Mouse (Mus musculus) WW6 (cell line): Measurements from ENCODE around the gene Bid.

ENCODE experiments used
- DNase-seq: peaks from one replicate; pipeline ENCODE4 v3.0.0-alpha.2; 2013; ENCODE audit warnings: low read depth, low spot score

Bid gene

GRCm38 (mm10) chr6:120916074-120916971 is at the start of gene Bid:
Bid (minus strand) TSS chr6:120916853.
- peak; percentile 68 for DNase-seq

GRCm38 (mm10) chr6:120965814-120966213 is 49.2 kb upstream of the Bid start:
- DNase-seq, result no peak

- DNase-seq, result no peak
Measured at GRCm38 (mm10) chr6:120964179-120964578, 47.5 kb upstream of the Bid start.

- no peak for DNase-seq
Measured at GRCm38 (mm10) chr6:120960338-120961030, 43.8 kb upstream of the Bid start.

- no peak for DNase-seq
Measured at GRCm38 (mm10) chr6:120957331-120957730, 40.7 kb upstream of the Bid start.

- DNase-seq, result no peak
Measured at GRCm38 (mm10) chr6:120956259-120957161, 39.9 kb upstream of the Bid start.

- DNase-seq, result no peak
Measured at GRCm38 (mm10) chr6:120955215-120955614, 38.6 kb upstream of the Bid start.

GRCm38 (mm10) chr6:120954241-120954640 is 37.6 kb upstream of the Bid start:
- DNase-seq, result no peak

GRCm38 (mm10) chr6:120952475-120952874 is 35.8 kb upstream of the Bid start:
- no peak for DNase-seq

GRCm38 (mm10) chr6:120951311-120951710 is 34.7 kb upstream of the Bid start:
- DNase-seq, result no peak

- no peak for DNase-seq
Measured at GRCm38 (mm10) chr6:120945510-120945909, 28.9 kb upstream of the Bid start.

GRCm38 (mm10) chr6:120943964-120944363 is 27.3 kb upstream of the Bid start:
- DNase-seq, result no peak

GRCm38 (mm10) chr6:120943551-120943950 is 26.9 kb upstream of the Bid start:
- no peak for DNase-seq

GRCm38 (mm10) chr6:120943079-120943478 is 26.4 kb upstream of the Bid start:
- no peak for DNase-seq

- no peak for DNase-seq
Measured at GRCm38 (mm10) chr6:120941575-120941974, 24.9 kb upstream of the Bid start.

GRCm38 (mm10) chr6:120941084-120941481 is 24.4 kb upstream of the Bid start:
- DNase-seq, result no peak

GRCm38 (mm10) chr6:120940446-120941083 is 23.9 kb upstream of the Bid start:
- DNase-seq, result no peak

GRCm38 (mm10) chr6:120939783-120940182 is 23.1 kb upstream of the Bid start:
- no peak for DNase-seq

- no peak for DNase-seq
Measured at GRCm38 (mm10) chr6:120938763-120939450, 22.3 kb upstream of the Bid start.

GRCm38 (mm10) chr6:120937999-120938608 is 21.5 kb upstream of the Bid start:
- no peak for DNase-seq
